Mouse (Mus musculus) olfactory bulb, adult 2 months (tissue): ENCODE measurements around the gene Padi1.

Experiments used
- CTCF ChIP-seq: fragments of 200-500 bp; IDR thresholded peaks from 2 replicates; pipeline ENCODE4 v1.5.1; 2012; ENCODE audit warnings: low read depth, mild to moderate bottlenecking, low read length, moderate library complexity; ENCODE audit not compliant: insufficient read depth
- POLR2A ChIP-seq: fragments of 200-500 bp; IDR thresholded peaks from 2 replicates; pipeline ENCODE4 v1.6.1; 2012; ENCODE audit warnings: mild to moderate bottlenecking, low read depth, low read length, moderate library complexity; ENCODE audit not compliant: insufficient read depth

GRCm38 (mm10) chr4:140860125-140860766, 14.7 kb upstream of the Padi1 start:
- TF ChIP-seq POLR2A = no peak
- TF ChIP-seq CTCF = no peak
